Mouse (Mus musculus) left cerebral cortex, postnatal 25 days (tissue): ENCODE data around the gene St3gal3. TPM values are rescaled to one million over a fixed set of nuclear protein-coding genes. Genes with fewer than 3 reads are reported as not detected.

ENCODE experiments used
- DNase-seq, 2 experiments: peaks; one replicate each; pipeline ENCODE4 v3.0.0; 2022; ENCODE audit warnings: low spot score in 2 of 2, mixed read lengths in 1 of 2
- intact Hi-C: fragments of 180-260 bp; cut with DNase I; formaldehyde crosslinking; loops from one replicate; pipeline ENCODE4 v1.15.1; 2025
- total RNA-seq, 2 experiments: library from RNA; stranded (reverse); gene quantifications; 2 replicates each; pipeline ENCODE4 v1.2.3; 2021

The St3gal3 gene
- total RNA-seq, 2 experiments from 2014 or later = 43.5 to 44.3 TPM

DNA sequence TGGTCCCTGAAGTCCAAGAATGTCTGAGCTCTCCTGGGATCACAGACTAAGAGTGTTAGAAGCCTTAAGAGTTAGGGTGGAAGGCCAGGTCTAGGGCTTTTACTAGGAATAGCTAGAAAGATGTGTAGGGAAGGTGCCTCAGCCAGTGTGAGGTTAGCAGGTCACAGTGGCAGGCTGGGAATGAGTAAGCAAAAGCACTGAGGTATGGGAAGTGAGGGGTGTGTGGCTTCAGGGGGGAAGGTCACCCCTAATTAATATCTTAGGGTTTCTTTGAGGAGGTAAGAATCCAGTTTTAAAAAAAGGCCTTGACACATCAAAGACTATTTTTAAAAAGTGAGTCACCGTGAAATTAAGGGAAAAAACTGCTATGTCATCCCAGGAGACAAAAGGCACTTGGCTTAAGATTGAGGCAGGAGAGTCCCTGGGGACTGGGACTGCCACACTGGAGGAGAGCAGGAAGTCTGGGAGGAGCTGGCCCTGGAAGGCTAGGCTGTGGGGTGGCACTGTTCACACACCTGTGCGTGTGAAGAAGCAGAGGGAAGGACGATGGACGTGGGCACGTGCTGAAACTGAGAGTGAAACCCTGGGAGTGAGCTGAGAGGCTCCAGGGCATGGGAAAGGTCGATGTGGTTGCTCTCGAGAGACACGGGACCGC lies 72.8 kb downstream of the St3gal3 start:
- intact Hi-C loops = loop anchor here (5.0 kb wide), 1 partner anchor 135 kb away; the partner anchor contains the start of gene Artn
- DNase-seq = no peak

DNA sequence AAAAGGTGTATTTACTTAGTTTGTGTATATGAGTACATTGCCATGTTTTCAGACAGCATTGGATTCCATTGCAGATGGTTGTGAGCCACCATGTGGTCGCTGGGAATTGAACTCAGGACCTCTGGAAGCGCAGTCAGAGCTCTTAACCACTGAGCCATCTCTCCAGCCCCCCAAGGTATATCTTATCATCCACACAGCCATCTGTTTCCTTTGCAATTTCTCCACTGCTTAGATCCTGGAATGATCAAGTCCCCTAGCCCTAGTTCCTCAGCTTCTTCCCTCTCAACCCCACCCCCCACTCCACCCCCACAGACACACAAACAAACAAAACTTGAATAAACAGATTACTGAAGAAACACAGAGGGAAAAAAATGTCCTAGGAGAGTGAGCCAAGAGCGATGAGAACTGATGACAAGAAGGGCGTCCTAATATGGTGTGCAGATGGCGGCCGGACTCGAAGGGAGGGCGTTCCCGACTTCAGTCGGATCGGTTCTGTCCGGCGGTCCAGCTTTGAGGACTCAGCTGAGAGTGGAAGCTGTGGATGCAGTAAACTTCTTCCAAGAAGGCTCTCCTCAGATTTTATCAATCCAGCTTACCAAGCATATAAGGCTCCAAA lies 73.7 kb downstream of the St3gal3 start:
- intact Hi-C loops = loop anchor here (5.0 kb wide), 1 partner anchor 134 kb away; the partner anchor contains the start of gene Artn
- no peak for DNase-seq

DNA sequence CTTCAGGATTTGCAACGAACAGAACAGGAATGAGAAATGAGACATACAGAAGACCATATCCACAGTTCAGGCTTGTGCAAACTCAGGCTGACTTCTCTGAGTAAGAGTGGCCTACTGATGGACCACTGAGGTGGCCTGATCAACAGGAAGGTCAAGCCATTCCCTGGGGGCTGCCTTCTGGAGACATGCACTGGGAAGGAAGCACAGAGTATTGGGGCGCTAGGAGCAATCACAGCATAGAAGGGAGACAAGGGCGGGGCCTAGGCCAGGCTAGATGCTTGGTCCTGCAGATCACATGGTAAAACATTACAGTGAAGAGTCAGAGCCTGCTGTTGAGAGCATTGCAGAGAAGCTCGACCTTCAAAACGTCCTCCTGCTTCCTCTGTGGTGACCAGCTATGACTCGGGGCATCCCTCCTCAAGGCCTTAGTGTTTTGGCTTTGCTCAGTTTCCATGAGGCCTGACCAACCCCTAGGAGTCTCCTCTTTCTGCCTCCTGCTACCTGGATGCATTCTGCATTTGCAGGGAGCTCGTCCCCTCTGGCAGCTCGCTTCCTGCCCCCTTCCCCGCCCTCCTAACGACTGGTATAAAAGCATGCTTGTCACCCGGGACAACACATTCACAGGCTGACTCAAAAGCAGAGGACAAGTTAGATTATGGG lies 74.8 kb downstream of the St3gal3 start:
- no peak for DNase-seq
- intact Hi-C loops = loop anchor here (5.0 kb wide), 1 partner anchor 133 kb away; the partner anchor contains the start of gene Artn

DNA sequence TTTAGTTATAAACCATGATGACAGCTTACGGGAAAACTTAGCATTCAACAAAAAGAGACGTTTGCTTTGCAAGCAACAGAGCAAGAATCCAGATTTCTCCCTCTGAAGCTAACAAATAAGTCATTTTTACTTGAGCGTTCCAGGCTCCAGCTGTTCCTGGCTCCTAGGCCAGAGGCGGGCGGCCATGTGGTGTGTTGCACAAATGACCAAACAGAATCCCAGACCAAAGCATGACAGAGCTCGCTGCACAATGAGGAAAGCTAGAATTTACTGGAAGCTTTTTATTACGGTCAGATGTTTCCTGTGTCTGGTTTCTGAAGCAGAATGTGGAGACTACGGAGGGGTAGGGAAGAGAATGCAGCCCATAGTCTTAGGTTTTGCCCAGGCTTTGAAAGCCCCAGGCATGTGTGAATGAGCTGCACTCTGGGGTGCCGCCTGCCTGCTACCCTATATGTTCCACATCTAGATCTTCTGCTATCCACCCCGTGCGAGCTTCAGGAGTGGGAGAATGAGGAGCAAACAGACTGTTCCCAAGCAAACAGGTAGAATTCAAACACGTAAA lies 76.5 kb downstream of the St3gal3 start:
- DNase-seq = no peak
- intact Hi-C loops = no loop called here

DNA sequence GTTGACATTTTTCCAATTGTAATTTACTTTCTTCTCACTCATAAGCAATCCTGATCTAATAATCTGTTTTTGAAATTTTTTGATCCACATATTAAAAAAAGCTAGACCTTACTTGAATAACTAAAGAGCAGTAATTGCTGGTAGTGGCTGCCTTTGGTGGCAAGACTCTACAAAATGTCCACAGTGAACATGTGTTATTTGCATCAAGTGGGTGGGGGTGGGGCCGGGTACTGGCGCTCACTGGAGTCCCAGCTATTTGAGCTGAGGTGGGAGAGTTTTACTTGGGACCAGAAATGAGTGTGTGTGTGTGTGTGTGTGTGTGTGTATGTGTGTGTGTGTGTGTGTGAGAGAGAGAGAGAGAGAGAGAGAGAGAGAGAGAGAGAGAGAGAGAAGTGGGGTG lies 77.6 kb downstream of the St3gal3 start:
- DNase-seq = no peak
- intact Hi-C loops = no loop called here

DNA sequence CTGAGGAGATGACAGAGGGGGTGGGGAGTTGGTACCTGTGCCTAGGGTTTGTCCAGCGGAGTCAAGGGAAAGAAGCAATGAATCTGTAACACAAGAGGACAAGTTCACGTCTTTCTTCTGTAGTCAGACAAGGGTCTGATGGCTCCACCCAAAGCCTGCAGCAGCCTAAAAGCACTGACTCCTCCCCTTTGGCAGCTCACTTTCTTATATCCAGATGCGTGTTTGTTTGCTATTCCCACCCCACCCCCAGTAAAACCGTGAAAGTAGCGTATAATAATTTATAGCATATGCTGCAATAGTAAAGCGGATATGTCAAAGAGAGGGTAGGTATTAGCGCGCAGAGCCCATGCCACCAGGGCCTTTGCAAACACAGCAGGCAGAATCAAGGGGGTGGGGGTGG lies 80.1 kb downstream of the St3gal3 start:
- no peak for DNase-seq
- intact Hi-C loops = no loop called here

DNA sequence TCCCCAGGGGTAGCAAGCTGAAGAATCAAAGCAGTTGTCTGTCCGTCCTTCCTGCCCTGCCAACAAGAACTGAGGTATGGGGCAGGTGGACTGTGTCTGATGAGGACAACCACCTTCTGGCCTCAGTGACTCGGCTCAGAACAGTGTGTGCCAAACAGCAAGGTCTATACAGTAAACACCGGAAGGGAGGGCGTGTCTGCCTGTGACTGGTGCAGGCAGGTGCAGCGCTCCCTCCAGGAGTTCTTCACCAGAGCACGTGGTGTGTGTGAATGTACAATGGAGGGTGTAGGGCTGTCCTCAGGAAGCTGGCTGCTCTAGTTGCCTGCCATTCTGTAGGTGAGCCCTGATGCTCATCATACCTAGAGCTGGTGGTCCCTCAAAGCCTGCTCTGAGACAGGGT lies 80.8 kb downstream of the St3gal3 start:
- DNase-seq = no peak
- intact Hi-C loops = no loop called here

DNA sequence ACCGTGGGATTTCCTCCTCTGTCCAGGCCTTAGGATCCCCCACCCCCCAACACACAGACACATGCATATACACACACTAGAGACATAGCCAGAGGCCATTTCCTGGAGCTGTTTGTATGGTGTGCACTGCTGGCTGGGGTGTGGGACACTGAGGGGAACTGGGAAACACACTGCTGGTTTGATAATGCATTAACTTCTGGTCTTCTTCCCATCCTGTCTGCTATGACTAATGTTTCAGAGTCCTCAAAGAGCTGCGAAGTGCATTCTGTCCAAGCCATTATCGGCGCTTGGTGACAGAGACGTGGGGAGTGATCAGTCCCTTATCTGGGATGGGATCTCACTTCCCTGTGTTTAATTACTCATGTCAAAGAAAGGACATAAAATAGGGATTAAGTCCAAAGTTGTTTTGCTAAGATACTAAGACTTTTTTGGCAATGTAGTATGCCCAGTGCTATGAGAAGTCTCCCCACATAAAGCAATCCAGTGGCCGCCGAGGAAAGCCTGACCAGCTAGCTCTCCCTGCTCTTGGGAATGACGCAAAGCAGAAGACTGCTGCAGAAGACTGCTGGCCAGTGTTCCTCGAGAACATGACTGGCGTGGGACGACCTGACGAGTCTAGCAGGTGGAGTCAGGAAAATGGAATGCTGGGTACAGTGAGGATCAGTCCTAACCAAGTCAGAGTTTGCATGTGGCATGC lies 85.0 kb downstream of the St3gal3 start:
- intact Hi-C loops = no loop called here
- no peak for DNase-seq

DNA sequence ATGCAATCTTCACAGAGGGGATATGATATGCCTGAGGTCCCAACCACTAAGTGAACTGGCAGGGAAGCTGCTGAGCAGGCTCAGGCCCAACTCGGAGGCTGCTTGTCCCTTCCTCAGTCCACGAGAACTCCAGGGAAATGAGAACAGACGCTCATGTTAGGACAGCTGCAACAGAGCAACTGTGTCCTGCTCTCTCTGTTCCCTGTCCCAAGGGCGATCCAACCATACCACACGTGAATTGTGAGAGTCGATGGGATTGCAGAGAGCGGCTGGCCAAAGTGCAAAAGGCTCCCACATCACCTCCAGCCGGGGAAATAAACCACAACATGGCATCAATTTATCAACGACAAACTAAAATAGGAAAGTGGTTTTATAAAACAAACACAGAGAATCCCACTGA lies 90.2 kb downstream of the St3gal3 start:
- intact Hi-C loops = no loop called here
- no peak for DNase-seq

DNA sequence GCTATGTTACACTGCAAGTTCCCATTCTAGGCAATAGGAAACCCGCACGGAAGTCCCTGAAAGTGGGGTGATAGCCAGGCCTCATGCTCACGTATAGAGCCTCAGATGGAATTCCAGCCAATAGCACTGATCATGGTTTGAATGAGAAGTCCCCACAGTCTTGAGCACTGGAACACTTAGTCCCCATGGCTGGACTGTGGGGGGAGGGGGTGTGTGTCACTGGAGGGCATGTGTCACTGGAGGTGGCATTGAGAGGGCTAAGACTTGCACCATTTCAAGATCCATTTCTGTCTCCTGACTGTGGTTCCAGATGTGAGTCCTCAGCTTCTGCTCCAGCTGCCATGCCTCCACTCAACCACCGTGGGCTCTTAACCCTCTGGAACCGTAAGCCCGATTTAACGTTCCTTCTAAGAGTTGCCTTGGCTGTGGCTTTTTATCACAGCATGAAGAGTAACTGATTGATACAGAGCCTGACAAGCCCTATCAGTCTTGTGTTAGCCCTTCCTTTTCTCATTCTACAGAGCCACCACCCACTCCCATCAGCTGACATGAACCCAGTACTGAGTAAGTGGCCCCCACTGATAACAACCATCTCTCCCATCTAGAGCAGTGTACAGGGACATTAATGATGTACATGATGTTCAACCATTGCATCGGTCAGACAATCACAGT lies 91.2 kb downstream of the St3gal3 start:
- intact Hi-C loops = no loop called here
- no peak for DNase-seq

DNA sequence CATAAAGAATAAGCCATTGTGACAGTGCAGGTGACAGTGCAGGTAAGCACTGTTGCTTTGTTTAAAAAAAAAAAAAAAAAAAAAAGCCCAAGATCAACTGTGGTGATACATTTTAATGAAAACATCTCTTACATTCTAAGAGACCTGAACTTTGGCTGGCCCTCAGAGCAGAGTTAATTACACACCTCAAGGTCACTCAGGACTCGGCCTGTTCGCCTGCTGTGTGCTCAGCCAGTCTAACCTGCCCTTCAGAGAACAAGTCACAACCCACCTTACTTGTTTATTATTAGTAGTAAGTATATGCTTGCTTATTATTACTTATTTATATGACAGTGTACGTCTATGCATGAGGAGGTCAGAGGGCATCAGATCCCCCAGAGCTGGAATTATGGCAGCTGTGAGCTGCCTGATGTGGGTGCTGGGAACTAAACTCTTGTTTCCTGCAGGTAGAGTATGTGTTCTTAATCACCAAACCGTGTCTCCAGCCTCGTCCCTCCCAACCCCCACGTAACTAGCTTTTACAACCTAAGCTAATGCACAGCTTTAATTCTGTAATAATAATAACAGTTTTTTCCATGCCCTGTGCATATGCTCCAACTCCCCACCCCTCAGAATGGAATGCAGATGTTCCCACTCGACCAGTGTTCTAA lies 91.9 kb downstream of the St3gal3 start:
- DNase-seq = no peak
- intact Hi-C loops = no loop called here

DNA sequence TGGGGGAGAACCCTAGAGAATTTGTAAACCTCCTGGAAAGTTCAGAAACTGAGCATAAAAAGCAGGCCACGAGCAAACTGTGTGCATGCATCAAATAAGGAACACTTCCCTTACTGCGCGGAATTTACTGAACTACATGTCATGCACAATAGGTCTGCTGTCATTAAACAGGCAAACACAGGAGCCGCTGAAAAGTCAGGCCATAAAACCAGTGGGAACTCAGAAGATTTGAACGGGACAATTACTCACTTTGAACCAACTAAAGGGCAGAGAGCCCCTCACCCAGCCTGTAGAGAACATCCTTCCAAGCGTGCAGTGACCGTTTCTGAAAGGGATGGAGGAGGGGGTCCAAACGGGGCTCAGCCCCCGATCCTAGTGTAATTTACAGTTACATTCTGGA lies 93.6 kb downstream of the St3gal3 start:
- DNase-seq = no peak
- intact Hi-C loops = no loop called here

DNA sequence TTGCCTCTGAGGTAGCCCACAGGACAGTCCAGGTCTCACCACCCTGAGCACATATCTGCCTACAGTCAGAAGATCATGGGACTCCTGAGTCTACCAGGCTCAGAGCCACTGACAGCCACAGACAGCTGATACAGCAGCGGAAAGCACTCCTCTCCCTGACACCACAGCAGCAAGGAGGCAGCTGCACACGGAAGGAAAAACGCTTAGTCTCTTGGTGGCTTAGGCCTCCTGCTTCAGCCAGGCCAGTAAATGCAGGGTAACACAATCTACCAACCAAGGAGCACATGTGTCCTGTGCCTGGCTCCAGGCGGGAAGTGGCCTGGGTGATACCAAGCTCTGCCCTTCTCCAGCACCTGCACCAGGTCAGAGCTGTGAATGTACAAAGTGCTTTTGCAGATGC lies 94.1 kb downstream of the St3gal3 start:
- DNase-seq = no peak
- intact Hi-C loops = no loop called here

DNA sequence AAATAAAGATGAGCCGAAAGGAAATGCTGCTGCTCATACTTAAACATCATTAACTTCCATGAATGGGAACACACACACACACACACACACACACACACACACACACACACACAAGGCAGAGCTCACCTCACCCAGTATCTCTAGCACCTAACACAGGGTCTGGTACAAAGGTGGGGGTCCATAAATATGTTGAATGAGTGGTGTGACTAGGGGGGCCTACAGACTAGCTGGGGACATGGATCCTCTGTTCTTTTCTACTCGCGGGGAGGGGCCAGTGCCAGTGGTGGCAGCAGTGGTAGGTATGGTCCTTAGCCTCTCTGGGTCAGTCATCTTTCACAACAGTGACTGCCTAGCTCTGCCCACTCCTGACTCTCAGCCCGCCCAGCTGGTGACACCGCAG lies 94.8 kb downstream of the St3gal3 start:
- DNase-seq = no peak
- intact Hi-C loops = no loop called here

DNA sequence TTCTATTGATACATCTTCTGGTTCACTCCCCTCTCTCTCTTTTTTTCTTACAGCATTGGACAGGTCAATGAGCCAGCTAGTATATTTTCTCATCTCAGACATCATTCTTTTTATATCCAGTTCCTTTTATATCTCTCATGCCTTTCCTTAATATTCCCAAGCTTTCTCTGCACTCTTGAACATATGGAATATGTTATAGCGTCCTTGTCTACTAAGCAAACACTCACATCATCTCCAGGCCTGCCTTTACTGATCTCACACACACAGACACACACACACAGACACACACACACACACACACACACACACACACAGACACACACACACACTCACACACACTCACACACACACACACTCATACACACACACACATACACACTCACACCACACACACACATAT lies 96.7 kb downstream of the St3gal3 start:
- intact Hi-C loops = no loop called here
- DNase-seq = no peak

DNA sequence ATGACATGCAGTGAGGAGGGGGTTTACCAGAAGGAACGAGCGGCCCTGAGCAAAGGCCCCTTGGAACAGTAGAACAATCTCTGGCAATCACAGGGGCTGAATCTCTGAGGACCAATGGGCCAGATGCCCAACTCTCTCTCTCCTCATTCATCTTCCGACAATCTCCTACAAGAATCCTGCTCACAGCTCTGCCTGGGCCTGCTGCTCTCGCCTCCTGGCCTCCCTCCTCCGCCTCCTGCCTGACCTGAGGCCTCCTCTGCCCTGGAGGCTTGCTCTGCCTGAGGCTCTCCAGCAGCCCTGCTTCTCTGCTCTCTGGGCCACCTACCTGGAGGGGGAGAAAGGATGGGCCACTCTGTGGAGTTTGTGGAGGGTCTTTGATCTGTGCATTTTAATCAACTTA lies 97.3 kb downstream of the St3gal3 start:
- intact Hi-C loops = no loop called here
- no peak for DNase-seq

DNA sequence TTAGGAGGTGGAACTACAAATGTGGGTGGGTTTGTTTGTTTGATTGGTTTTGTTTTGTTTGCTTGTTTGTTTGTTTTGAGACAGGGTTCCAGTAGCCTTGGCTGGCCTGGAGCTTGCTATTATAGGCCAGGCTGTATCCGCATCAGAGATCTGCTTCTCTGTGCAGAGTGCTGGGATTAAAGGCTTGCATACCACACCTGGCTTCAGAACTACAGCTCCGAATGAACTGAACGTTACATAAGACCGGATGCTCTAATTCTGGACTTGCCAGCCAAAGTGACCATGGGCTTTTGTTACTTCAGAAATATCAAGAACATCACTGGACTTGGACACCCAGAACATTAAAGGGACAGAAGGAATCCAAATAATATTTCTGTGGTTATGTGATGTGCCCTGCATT lies 98.2 kb downstream of the St3gal3 start:
- DNase-seq = no peak
- intact Hi-C loops = no loop called here

DNA sequence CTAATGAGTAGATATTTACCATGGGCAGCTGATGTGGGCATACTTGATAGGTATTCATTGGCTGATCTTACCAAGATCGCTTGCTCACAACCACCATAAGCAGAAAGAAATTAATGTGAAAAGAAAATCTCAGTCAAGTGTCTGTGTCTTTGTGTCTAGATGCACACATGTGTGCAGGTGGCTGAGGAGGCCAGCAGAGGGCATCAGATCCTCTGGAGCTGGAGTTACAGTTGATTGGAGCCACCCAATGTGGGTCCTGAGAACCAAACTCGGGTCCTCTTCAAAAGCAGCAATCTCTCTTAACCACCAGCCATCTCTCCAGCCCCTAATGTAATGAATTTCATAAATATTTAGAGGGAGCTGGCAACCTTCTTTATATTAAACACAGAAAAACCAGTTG lies 99.6 kb downstream of the St3gal3 start:
- intact Hi-C loops = no loop called here
- DNase-seq = no peak

DNA sequence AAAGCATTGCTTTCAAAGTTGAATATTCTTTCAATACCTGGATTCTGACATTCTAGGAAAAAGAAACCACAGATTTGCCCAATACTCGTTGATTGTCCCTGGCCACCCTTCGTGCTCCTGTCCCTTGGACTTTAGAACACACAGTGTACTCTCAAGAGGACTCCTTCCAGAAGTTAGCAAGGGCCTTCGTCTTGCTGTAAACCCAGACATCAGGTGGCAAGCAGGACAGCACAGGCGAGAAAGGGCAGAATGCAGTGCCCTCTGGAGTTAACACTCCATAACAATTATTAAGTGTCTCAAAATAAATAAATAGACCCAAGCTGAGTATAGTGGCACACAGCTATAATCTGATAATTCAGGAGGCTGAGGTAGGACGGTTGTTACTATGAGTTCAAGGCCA lies 101.7 kb downstream of the St3gal3 start:
- intact Hi-C loops = no loop called here
- no peak for DNase-seq
